Mouse (Mus musculus) lung, postnatal 0 days (tissue): Measurements from ENCODE around the gene Haspin. TPM values are rescaled to one million over a fixed set of nuclear protein-coding genes. Genes with fewer than 3 reads are reported as not detected.
A peak's percentile ranks its signal among the peaks of the same experiment; 100 is the strongest.

Source experiments
- ATAC-seq: fragments of 200-750 bp; cut with Nextera tagmentation; 2 replicates; pipeline ENCODE4 v1.8.0; 2017; ENCODE audit warnings: moderate library complexity
- DNase-seq: peaks from one replicate; pipeline ENCODE4 v3.0.0-alpha.2; 2016; ENCODE audit warnings: low spot score
- H3K27ac ChIP-seq: fragments of 300-500 bp; sonication (generic); 2 replicates; pipeline ENCODE4 v1.5.1; 2014; ENCODE audit warnings: antibody characterized with exemption, mild to moderate bottlenecking, low read length, mixed read lengths
- H3K27me3 ChIP-seq: fragments of 300-500 bp; sonication (generic); replicated peaks from 2 replicates; pipeline ENCODE4 v1.6.1; 2014; ENCODE audit warnings: low read length, mixed read lengths; ENCODE audit not compliant: insufficient read depth
- H3K36me3 ChIP-seq: fragments of 300-500 bp; sonication (generic); 2 replicates; pipeline ENCODE4 v1.6.1; 2014; ENCODE audit warnings: low read length, mixed read lengths; ENCODE audit not compliant: insufficient read depth
- H3K4me1 ChIP-seq: fragments of 300-500 bp; sonication (generic); 2 replicates; pipeline ENCODE4 v1.6.1; 2014; ENCODE audit warnings: antibody characterized with exemption, low read depth, low read length, mixed read lengths; ENCODE audit not compliant: insufficient read depth
- H3K4me2 ChIP-seq: fragments of 300-500 bp; sonication (generic); replicated peaks from 2 replicates; pipeline ENCODE4 v1.6.1; 2014; ENCODE audit warnings: low read depth, mild to moderate bottlenecking, low read length, moderate library complexity, mixed read lengths
- H3K4me3 ChIP-seq: fragments of 300-500 bp; sonication (generic); 2 replicates; pipeline ENCODE4 v1.5.1; 2014; ENCODE audit warnings: low read depth, low read length
- H3K9ac ChIP-seq: fragments of 300-500 bp; sonication (generic); replicated peaks from 2 replicates; pipeline ENCODE4 v1.6.1; 2014; ENCODE audit warnings: low read depth, mild to moderate bottlenecking
- H3K9me3 ChIP-seq: fragments of 300-500 bp; sonication (generic); 2 replicates; pipeline ENCODE4 v1.6.1; 2016; ENCODE audit warnings: low read length, mixed read lengths
- CTCF ChIP-seq: IDR thresholded peaks from 2 replicates; pipeline ENCODE4 v1.5.1; 2016; ENCODE audit warnings: antibody characterized with exemption, mild to moderate bottlenecking
- EP300 ChIP-seq: IDR thresholded peaks from 2 replicates; pipeline ENCODE4 v1.6.1; 2016; ENCODE audit warnings: antibody characterized with exemption, mild to moderate bottlenecking, control low read depth
- WGBS: fragments of 180-500 bp; shearing (Covaris S2); extraction: QIAGEN DNeasy Blood & Tissue Kit; methylation state at CpG from one replicate; pipeline ENCODE4 v1.1.7; 2014; 5-methylcytosine and 5-hydroxymethylcytosine counted together
- polyA plus RNA-seq: library from polyadenylated mRNA; unstranded; fragments of >200 nt; fragmentation: Nextera tagmentation; extraction: Ambion mirVana; gene quantifications from 2 replicates; pipeline ENCODE4 v1.2.1, GENCODE M21; 2015

Haspin gene
- polyA plus RNA-seq, 1 experiment from 2014 or later = 2.5 TPM

- peak within 1 kb of the TSS; percentile 91 for H3K4me3 ChIP-seq
- peak; percentile 96 for ATAC-seq
Observed at GRCm38 (mm10) chr11:73176608-73177508, 38.8 kb upstream of the Haspin start, which contains the start of the genes Emc6 and Tax1bp3. Gene Emc6, minus strand, starts transcription at chr11:73177037. Gene Tax1bp3, plus strand, starts transcription at chr11:73177083.

GRCm38 (mm10) chr11:73176186-73176585 is 38.1 kb upstream of the Haspin start:
- Histone ChIP-seq H3K36me3 (no peaks in the 10 kb centered on the region), H3K4me3 (peak overlapping the region; percentile 91), H3K9ac (peak overlapping the region; percentile 86), H3K27ac (peak overlapping the region; percentile 98), H3K9me3 (no peaks in the 10 kb centered on the region), H3K4me2 (peak overlapping the region; percentile 87), H3K4me1 (peaks cover 17% of the 10 kb centered on the region; the same call in 1 of the 2 replicates), H3K27me3 (no peaks in the 10 kb centered on the region)
- WGBS = 2% methylated on average over 14 of the region's 15 CpGs
- DNase-seq (peak; percentile 26), ATAC-seq (no peak)
- TF ChIP-seq EP300 (no peak), CTCF (no peak)

More at GRCm38 (mm10) chr11:73176608-73177508, 38.8 kb upstream of the Haspin start, which contains the start of the genes Emc6 and Tax1bp3:
- peak; percentile 100 for DNase-seq
- H3K27ac ChIP-seq = peak within 1 kb of the TSS; percentile 98
- WGBS = under 1% methylated on average over 65 of the region's 81 CpGs
- H3K36me3 ChIP-seq = no peaks in the 10 kb centered on the region
- H3K4me1 ChIP-seq = peaks cover 10% of the 10 kb centered on the region; the same call in 1 of the 2 replicates
- H3K27me3 ChIP-seq = no peaks in the 10 kb centered on the region
- peak within 1 kb of the TSS; percentile 87 for H3K4me2 ChIP-seq
- no peak for TF ChIP-seq CTCF
- no peak; the same call in 1 of the 2 replicates for TF ChIP-seq EP300
- H3K9me3 ChIP-seq = no peaks in the 10 kb centered on the region
- H3K9ac ChIP-seq = peak within 1 kb of the TSS; percentile 93

GRCm38 (mm10) chr11:73175612-73176011 is 37.5 kb upstream of the Haspin start:
- peaks cover 17% of the 10 kb centered on the region; the same call in 1 of the 2 replicates for H3K4me1 ChIP-seq
- peak; percentile 95 for DNase-seq
- H3K27me3 ChIP-seq = no peaks in the 10 kb centered on the region
- peak overlapping the region; percentile 98 for H3K27ac ChIP-seq
- H3K9ac ChIP-seq = peak overlapping the region; percentile 86; the same call in 1 of the 2 replicates
- WGBS = 25% methylated on average over 8 of the region's 8 CpGs
- peak; percentile 83 for TF ChIP-seq EP300
- TF ChIP-seq CTCF = no peak
- peak overlapping the region; percentile 91 for H3K4me3 ChIP-seq
- H3K9me3 ChIP-seq = no peaks in the 10 kb centered on the region
- H3K36me3 ChIP-seq = no peaks in the 10 kb centered on the region
- peak overlapping the region; percentile 87 for H3K4me2 ChIP-seq
- peak; percentile 32 for ATAC-seq

- WGBS = 14% methylated on average over 5 of the region's 5 CpGs
- Histone ChIP-seq H3K4me3 (no peak overlapping the region), H3K36me3 (no peaks in the 10 kb centered on the region), H3K9me3 (no peaks in the 10 kb centered on the region), H3K4me1 (peaks cover 14% of the 10 kb centered on the region; the same call in 1 of the 2 replicates), H3K27me3 (no peaks in the 10 kb centered on the region), H3K4me2 (no peak overlapping the region), H3K27ac (peak overlapping the region; percentile 34), H3K9ac (no peak overlapping the region)
- peak; percentile 95 for DNase-seq
- peak; percentile 14 for ATAC-seq
- TF ChIP-seq EP300 = peak; percentile 58; the same call in 1 of the 2 replicates
- TF ChIP-seq CTCF = no peak
Observed at GRCm38 (mm10) chr11:73172186-73172585, 34.1 kb upstream of the Haspin start.

- Histone ChIP-seq H3K27me3 (no peaks in the 10 kb centered on the region), H3K27ac (no peak overlapping the region), H3K9me3 (no peaks in the 10 kb centered on the region), H3K9ac (no peak overlapping the region), H3K4me1 (peaks cover 8% of the 10 kb centered on the region; the same call in 1 of the 2 replicates), H3K4me3 (no peak overlapping the region), H3K4me2 (no peak overlapping the region), H3K36me3 (no peaks in the 10 kb centered on the region)
- peak; percentile 60 for DNase-seq
- WGBS = 55% methylated on average over 4 of the region's 4 CpGs
- 0 out of 2 replicates have a peak, but pooled peaks have one; percentile 40 for ATAC-seq
- TF ChIP-seq CTCF (peak; percentile 83), EP300 (no peak)
Observed at GRCm38 (mm10) chr11:73169231-73169630, 31.1 kb upstream of the Haspin start.

- no peaks in the 10 kb centered on the region for H3K9me3 ChIP-seq
- H3K4me1 ChIP-seq = peaks cover 8% of the 10 kb centered on the region; the same call in 1 of the 2 replicates
- no peaks in the 10 kb centered on the region for H3K27me3 ChIP-seq
- no peak overlapping the region for H3K27ac ChIP-seq
- no peak overlapping the region for H3K9ac ChIP-seq
- no peak overlapping the region for H3K4me3 ChIP-seq
- DNase-seq (no peak), ATAC-seq (no peak)
- no peak for TF ChIP-seq EP300
- no peak for TF ChIP-seq CTCF
- H3K36me3 ChIP-seq = no peaks in the 10 kb centered on the region
- WGBS = 73% methylated on average over 6 of the region's 6 CpGs
- H3K4me2 ChIP-seq = no peak overlapping the region
Observed at GRCm38 (mm10) chr11:73168576-73168975, 30.5 kb upstream of the Haspin start.
